Mouse (Mus musculus) forebrain, embryonic 12.5 days (tissue): ENCODE measurements around the gene BC035947. TPM values are rescaled to one million over a fixed set of nuclear protein-coding genes. Genes with fewer than 3 reads are reported as not detected.
A peak's percentile ranks its signal among the peaks of the same experiment; 100 is the strongest.

ENCODE experiments used
- ATAC-seq: fragments of 200-750 bp; cut with Nextera tagmentation; 2 replicates; pipeline ENCODE4 v1.8.0; 2017; ENCODE audit warnings: moderate TSS enrichment; ENCODE audit not compliant: low FRiP score
- H3K27ac ChIP-seq: fragments of 300-500 bp; sonication (generic); 2 replicates; pipeline ENCODE4 v1.5.1; 2016; ENCODE audit warnings: mild to moderate bottlenecking
- H3K27me3 ChIP-seq: fragments of 300-500 bp; sonication (generic); 2 replicates; pipeline ENCODE4 v1.6.1; 2016; ENCODE audit warnings: mild to moderate bottlenecking
- H3K36me3 ChIP-seq: fragments of 300-500 bp; sonication (generic); replicated peaks from 2 replicates; pipeline ENCODE4 v1.6.1; 2016; ENCODE audit warnings: mild to moderate bottlenecking
- H3K4me1 ChIP-seq: fragments of 300-500 bp; sonication (generic); 2 replicates; pipeline ENCODE4 v1.6.1; 2016
- H3K4me2 ChIP-seq: fragments of 300-500 bp; sonication (generic); 2 replicates; pipeline ENCODE4 v1.6.1; 2016; ENCODE audit warnings: mild to moderate bottlenecking, moderate library complexity
- H3K4me3 ChIP-seq: fragments of 300-500 bp; sonication (generic); replicated peaks from 2 replicates; pipeline ENCODE4 v1.5.1; 2016; ENCODE audit warnings: mild to moderate bottlenecking
- H3K9ac ChIP-seq: fragments of 300-500 bp; sonication (generic); 2 replicates; pipeline ENCODE4 v1.6.1; 2016; ENCODE audit warnings: mild to moderate bottlenecking
- H3K9me3 ChIP-seq: fragments of 300-500 bp; sonication (generic); 2 replicates; pipeline ENCODE4 v1.6.1; 2016
- WGBS: fragments of 180-500 bp; shearing (Covaris S2); methylation state at CpG from one replicate; pipeline ENCODE4 v1.1.7; 2016; 5-methylcytosine and 5-hydroxymethylcytosine counted together
- polyA plus RNA-seq: library from polyadenylated mRNA; unstranded; fragments of >200 nt; fragmentation: Nextera tagmentation; extraction: Ambion mirVana; gene quantifications from 2 replicates; pipeline ENCODE4 v1.2.1, GENCODE M21; 2016

Gene BC035947
- polyA plus RNA-seq, 1 experiment from 2014 or later: 0.38 TPM

- H3K36me3 ChIP-seq: no peaks in the 10 kb centered on the region
- H3K9me3 ChIP-seq: no peaks in the 10 kb centered on the region
- peaks cover 20% of the 10 kb centered on the region for H3K4me1 ChIP-seq
- H3K9ac ChIP-seq: peak within 1 kb of the TSS; percentile 79
- H3K4me2 ChIP-seq: peak within 1 kb of the TSS; percentile 90
- peak within 1 kb of the TSS; percentile 96 for H3K4me3 ChIP-seq
- 0 out of 2 replicates have a peak within 1 kb of the TSS, but pooled peaks have one; percentile 36 for H3K27ac ChIP-seq
- ATAC-seq: peak; percentile 98
- under 1% methylated on average over 31 of the region's 31 CpGs for WGBS
- H3K27me3 ChIP-seq: peaks cover 3% of the 10 kb centered on the region; the same call in 1 of the 2 replicates
These were observed 23.0 kb downstream of the BC035947 start, which contains the start of gene Farsb for GRCm38 (mm10) chr1:78488752-78489492. Gene Farsb, minus strand, starts transcription at chr1:78488897.

DNA sequence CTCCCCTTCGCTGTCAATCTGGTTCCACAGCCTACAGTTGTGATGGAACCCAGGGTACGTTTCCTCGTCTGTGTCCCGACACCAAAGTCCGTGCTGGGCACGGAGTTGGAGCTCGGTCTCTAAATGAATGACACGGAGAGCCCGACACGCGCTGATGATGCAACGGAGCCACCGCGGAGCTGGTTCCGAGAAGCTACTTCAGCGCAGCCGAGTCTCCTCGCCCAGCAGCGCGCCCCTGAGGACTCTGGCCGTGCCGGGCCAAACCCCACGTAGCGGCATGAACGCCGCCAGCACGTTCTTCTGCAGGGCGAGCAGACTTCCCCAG is 23.6 kb downstream of the BC035947 start:
- peak overlapping the region; percentile 90 for H3K4me2 ChIP-seq
- H3K27me3 ChIP-seq: peaks cover 3% of the 10 kb centered on the region; the same call in 1 of the 2 replicates
- H3K9ac ChIP-seq: peak overlapping the region; percentile 79
- WGBS: under 1% methylated on average over 28 of the region's 28 CpGs
- H3K36me3 ChIP-seq: no peaks in the 10 kb centered on the region
- no peaks in the 10 kb centered on the region for H3K9me3 ChIP-seq
- 0 out of 2 replicates have a peak overlapping the region, but pooled peaks have one; percentile 36 for H3K27ac ChIP-seq
- peak; percentile 40; the same call in 1 of the 2 replicates for ATAC-seq
- peaks cover 20% of the 10 kb centered on the region for H3K4me1 ChIP-seq
- H3K4me3 ChIP-seq: peak overlapping the region; percentile 96

DNA sequence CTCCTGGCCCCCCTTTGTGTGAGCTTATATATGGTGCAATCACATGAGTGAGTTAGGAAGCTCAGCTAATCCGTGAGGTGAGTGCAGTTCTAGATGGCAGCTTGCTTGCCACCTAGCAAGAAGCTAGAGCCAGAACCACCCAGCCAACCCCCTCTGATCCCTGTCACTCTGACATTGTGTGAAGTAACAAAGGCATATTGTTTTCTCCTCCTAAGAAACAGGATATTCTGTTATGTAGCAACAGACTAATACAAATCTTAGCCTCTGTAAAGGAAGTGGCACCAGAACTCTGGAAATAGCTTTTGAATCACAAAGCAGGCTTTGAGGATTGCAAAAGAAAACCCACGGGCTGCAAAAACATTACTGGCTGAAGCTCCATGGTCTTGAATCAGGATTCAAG is 27.6 kb downstream of the BC035947 start:
- H3K4me3 ChIP-seq: no peak overlapping the region
- H3K4me2 ChIP-seq: no peak overlapping the region
- ATAC-seq: no peak
- H3K4me1 ChIP-seq: peaks cover 13% of the 10 kb centered on the region
- H3K27me3 ChIP-seq: no peaks in the 10 kb centered on the region
- no peaks in the 10 kb centered on the region for H3K9me3 ChIP-seq
- H3K9ac ChIP-seq: no peak overlapping the region
- no peak overlapping the region for H3K27ac ChIP-seq
- 35% methylated on average over 2 of the region's 2 CpGs for WGBS
- H3K36me3 ChIP-seq: peaks cover 11% of the 10 kb centered on the region; the same call in 1 of the 2 replicates

- H3K4me3 ChIP-seq: no peak overlapping the region
- H3K36me3 ChIP-seq: peaks cover 16% of the 10 kb centered on the region
- H3K4me2 ChIP-seq: no peak overlapping the region
- H3K27ac ChIP-seq: no peak overlapping the region
- no peaks in the 10 kb centered on the region for H3K27me3 ChIP-seq
- H3K4me1 ChIP-seq: peaks cover 12% of the 10 kb centered on the region
- no peak for ATAC-seq
- no peaks in the 10 kb centered on the region for H3K9me3 ChIP-seq
- no peak overlapping the region for H3K9ac ChIP-seq
- WGBS: 92% methylated on average over 3 of the region's 3 CpGs
These were observed 28.5 kb downstream of the BC035947 start for GRCm38 (mm10) chr1:78483430-78483829.

- Histone ChIP-seq H3K9me3 (no peaks in the 10 kb centered on the region), H3K27ac (no peak overlapping the region), H3K27me3 (no peaks in the 10 kb centered on the region), H3K4me2 (no peak overlapping the region), H3K4me3 (no peak overlapping the region), H3K4me1 (no peaks in the 10 kb centered on the region), H3K9ac (no peak overlapping the region), H3K36me3 (peaks cover 37% of the 10 kb centered on the region)
- WGBS: 97% methylated on average over 5 of the region's 5 CpGs
- ATAC-seq: no peak
These were observed 39.5 kb downstream of the BC035947 start for GRCm38 (mm10) chr1:78472441-78472840.

GRCm38 (mm10) chr1:78454659-78455058 is 57.3 kb downstream of the BC035947 start:
- Histone ChIP-seq H3K27ac (no peak overlapping the region), H3K4me2 (no peak overlapping the region), H3K9ac (no peak overlapping the region), H3K4me1 (no peaks in the 10 kb centered on the region), H3K36me3 (peaks cover 54% of the 10 kb centered on the region), H3K27me3 (no peaks in the 10 kb centered on the region), H3K9me3 (no peaks in the 10 kb centered on the region), H3K4me3 (no peak overlapping the region)
- 29% methylated on average over 7 of the region's 7 CpGs for WGBS
- no peak for ATAC-seq

- H3K4me3 ChIP-seq: no peak overlapping the region
These were observed 58.1 kb downstream of the BC035947 start for GRCm38 (mm10) chr1:78453886-78454285.

DNA sequence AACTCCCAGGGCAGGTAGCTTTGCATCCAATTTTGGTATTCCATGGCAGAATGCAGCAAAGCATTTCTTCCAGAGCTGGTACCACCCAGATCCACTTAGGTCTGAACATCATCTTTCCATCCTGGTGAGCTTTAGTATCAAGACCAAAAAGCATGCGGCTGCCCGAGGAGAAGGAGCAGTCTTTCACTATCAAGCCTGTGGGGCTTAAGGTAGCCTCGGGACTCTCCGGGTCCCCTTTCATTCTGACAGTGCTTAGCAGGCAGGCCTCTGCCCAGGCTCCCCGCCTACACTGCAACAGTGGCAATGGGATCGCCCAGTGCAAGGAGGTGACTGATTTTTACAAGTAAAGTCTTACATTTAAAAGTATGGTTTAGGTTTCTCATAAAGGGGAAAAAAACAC is 59.4 kb downstream of the BC035947 start:
- H3K4me1 ChIP-seq: peaks cover 3% of the 10 kb centered on the region; the same call in 1 of the 2 replicates
- no peak overlapping the region for H3K27ac ChIP-seq
- H3K36me3 ChIP-seq: peaks cover 52% of the 10 kb centered on the region
- H3K27me3 ChIP-seq: no peaks in the 10 kb centered on the region
- 82% methylated on average over 6 of the region's 6 CpGs for WGBS
- no peak overlapping the region for H3K4me2 ChIP-seq
- ATAC-seq: no peak
- H3K9me3 ChIP-seq: no peaks in the 10 kb centered on the region
- H3K4me3 ChIP-seq: no peak overlapping the region
- no peak overlapping the region for H3K9ac ChIP-seq

More at GRCm38 (mm10) chr1:78453886-78454285, 58.1 kb downstream of the BC035947 start:
- no peaks in the 10 kb centered on the region for H3K9me3 ChIP-seq
- no peak overlapping the region for H3K4me2 ChIP-seq
- ATAC-seq: no peak
- H3K9ac ChIP-seq: no peak overlapping the region
- H3K27me3 ChIP-seq: no peaks in the 10 kb centered on the region
- H3K36me3 ChIP-seq: peaks cover 55% of the 10 kb centered on the region
- H3K4me1 ChIP-seq: no peaks in the 10 kb centered on the region
- no peak overlapping the region for H3K27ac ChIP-seq
- WGBS: 92% methylated on average over 8 of the region's 8 CpGs

- Histone ChIP-seq H3K4me1 (peaks cover 3% of the 10 kb centered on the region; the same call in 1 of the 2 replicates), H3K9ac (no peak overlapping the region), H3K9me3 (no peaks in the 10 kb centered on the region), H3K4me3 (no peak overlapping the region), H3K36me3 (peaks cover 50% of the 10 kb centered on the region), H3K27me3 (no peaks in the 10 kb centered on the region), H3K27ac (peak overlapping the region; percentile 10; the same call in 1 of the 2 replicates), H3K4me2 (no peak overlapping the region)
- ATAC-seq: no peak
- WGBS: 67% methylated on average over 12 of the region's 12 CpGs
These were observed 60.7 kb downstream of the BC035947 start for GRCm38 (mm10) chr1:78451070-78451854.

GRCm38 (mm10) chr1:78448091-78448490 is 63.9 kb downstream of the BC035947 start:
- Histone ChIP-seq H3K36me3 (peaks cover 51% of the 10 kb centered on the region), H3K9me3 (no peaks in the 10 kb centered on the region)
- peak; percentile 55; the same call in 1 of the 2 replicates for ATAC-seq

More at GRCm38 (mm10) chr1:78448091-78448490, 63.9 kb downstream of the BC035947 start:
- peaks cover 3% of the 10 kb centered on the region; the same call in 1 of the 2 replicates for H3K4me1 ChIP-seq
- no peak overlapping the region for H3K9ac ChIP-seq
- WGBS: 57% methylated on average over 1 of the region's 1 CpGs
- H3K4me3 ChIP-seq: no peak overlapping the region
- no peak overlapping the region for H3K27ac ChIP-seq
- H3K27me3 ChIP-seq: no peaks in the 10 kb centered on the region
- H3K4me2 ChIP-seq: no peak overlapping the region
